Mouse (Mus musculus) layer of hippocampus, postnatal 36 days (tissue): ENCODE data around the gene Plscr4. TPM values are rescaled to one million over a fixed set of nuclear protein-coding genes. Genes with fewer than 3 reads are reported as not detected.

Experiments
- DNase-seq, 2 experiments: peaks; one replicate each; pipeline ENCODE4 v3.0.0; 2022
- total RNA-seq, 2 experiments: library from RNA; stranded (reverse); gene quantifications; 2 replicates each; pipeline ENCODE4 v1.2.3; 2021

Plscr4 gene
- total RNA-seq, 2 experiments from 2014 or later = 3.0 to 3.6 TPM

GRCm38 (mm10) chr9:92511696-92512095 is 54.5 kb downstream of the Plscr4 start:
- DNase-seq = no peak

DNA sequence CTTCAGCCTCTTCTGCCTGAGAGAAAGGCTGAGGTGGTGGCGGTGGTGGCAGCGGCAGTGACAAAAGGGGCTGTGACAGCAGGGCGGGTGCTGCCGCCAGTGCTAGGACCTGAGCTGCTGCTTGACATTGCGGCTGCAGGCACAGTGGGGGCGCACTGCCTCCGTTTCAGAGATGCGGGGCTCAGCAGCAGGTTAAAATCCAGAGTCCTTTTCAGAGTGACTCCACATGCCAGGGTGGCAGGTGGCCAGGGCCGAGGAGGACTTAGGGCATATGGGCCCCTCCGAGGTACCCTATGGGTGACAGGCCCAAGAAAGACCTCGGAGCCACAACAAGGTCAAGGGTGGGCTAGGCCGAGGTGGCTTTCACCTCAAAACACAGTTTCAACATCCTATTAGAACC is 59.9 kb downstream of the Plscr4 start:
- no peak for DNase-seq

DNA sequence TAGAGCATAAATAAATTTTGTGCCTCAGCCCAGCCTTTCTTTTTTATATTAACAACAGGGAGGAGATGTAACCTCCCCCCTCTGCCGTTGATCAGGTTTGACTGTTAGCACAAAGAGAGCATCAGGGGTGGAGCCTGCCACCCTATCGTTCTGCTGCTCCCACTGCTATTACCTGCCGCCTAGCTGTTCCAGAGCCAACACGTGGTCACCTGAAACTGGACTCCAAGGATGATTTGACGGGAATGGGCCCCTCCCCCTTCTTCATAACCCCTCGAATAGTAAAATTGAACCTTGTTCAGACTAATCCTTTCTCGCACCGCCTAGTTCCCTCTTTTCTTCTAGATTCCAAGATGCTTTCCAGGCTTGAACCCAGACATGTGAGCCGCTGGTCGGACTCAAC is 63.6 kb downstream of the Plscr4 start:
- DNase-seq = no peak

GRCm38 (mm10) chr9:92524506-92524905 is 67.3 kb downstream of the Plscr4 start:
- no peak for DNase-seq

- DNase-seq = no peak
Observed at GRCm38 (mm10) chr9:92530055-92530454, 72.9 kb downstream of the Plscr4 start.

DNA sequence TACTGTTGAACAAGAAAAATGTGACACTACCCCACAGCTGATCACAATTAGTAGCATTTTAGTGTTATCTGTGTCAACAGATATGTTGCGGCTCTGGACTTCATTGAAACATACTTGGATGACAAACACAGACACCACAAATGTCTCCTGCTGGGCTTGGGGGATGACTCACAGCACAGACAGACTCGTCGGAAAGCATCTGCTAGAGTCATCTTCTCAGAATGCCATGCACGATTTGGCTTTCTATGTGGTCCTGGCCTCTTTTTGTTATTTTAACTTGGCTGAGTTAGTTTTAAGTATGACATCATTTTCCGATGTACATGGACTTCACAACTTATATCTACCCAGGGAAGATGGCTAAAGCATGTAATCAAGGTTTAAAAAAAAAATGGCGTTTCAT is 80.6 kb downstream of the Plscr4 start:
- DNase-seq = no peak

DNA sequence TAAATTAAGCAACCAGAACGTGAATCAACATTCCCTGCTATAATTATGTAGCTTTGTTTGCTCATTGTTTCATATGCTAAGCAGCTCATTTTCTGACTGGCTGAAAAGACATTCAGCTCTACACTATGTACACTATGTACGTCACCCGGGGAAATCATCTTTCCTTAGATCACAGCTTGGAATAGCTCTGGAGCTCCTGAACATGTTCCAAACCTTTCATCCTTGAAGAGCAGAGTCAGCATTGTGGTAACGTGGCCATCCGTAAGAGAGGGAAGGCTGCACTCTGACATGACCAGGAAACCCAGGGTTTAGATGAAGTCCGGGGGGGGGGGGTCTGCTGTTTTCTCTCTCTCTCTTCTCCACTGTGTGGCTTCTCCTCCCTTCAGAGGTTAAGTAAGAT is 81.0 kb downstream of the Plscr4 start:
- DNase-seq = no peak

Other genes starting within 250 kb of the Plscr4 start
- gene Plscr1, start 207.6 kb upstream of the Plscr4 start, total RNA-seq = 1 to 10 TPM; 1.6 to 1.7 TPM
- 1 to 10 TPM; 2.2 to 3.3 TPM for gene Plscr2, start 181.8 kb upstream of the Plscr4 start, total RNA-seq
- gene 1700057G04Rik, start 148.0 kb upstream of the Plscr4 start, total RNA-seq = not detected
- 1 to 10 TPM; 7.2 to 8.6 TPM for gene Plod2, start 84.8 kb downstream of the Plscr4 start, total RNA-seq